In genomic region chr16:76865731-76866464, GRCm38 (mm10) we compare ENCODE assay signal across 8 mouse cellular contexts.
DNase-seq lines count a peak whose midpoint lies in the region; ATAC-seq and TF ChIP-seq lines count a peak whose summit lies in the region.

No protein-coding gene starts in this region.

- H3K9ac ChIP-seq in heart, embryonic 15.5 days = no peak overlapping the region
- no peak overlapping the region for H3K9ac ChIP-seq in kidney, postnatal 0 days (ENCODE audit: low read depth, low read length)
- H3K9ac ChIP-seq in liver, postnatal 0 days (replicated peaks) = no peak overlapping the region

- no peak for ATAC-seq in heart, embryonic 15.5 days (replicated peaks; ENCODE audit: insufficient number of reproducible peaks, insufficient read depth, low FRiP score, low read depth)
- ATAC-seq in kidney, postnatal 0 days (replicated peaks; ENCODE audit: low FRiP score, low read depth) = peak; percentile 78
- ATAC-seq in liver, postnatal 0 days = no peak

- no peaks in the 10 kb centered on the region for H3K27me3 ChIP-seq in heart, embryonic 15.5 days
- H3K27me3 ChIP-seq in kidney, postnatal 0 days (ENCODE audit: insufficient read depth, low read length) = no peaks in the 10 kb centered on the region
- no peaks in the 10 kb centered on the region for H3K27me3 ChIP-seq in liver, postnatal 0 days (ENCODE audit: insufficient read depth, low read length)

- H3K9me3 ChIP-seq in heart, embryonic 15.5 days (replicated peaks) = no peaks in the 10 kb centered on the region
- H3K9me3 ChIP-seq in kidney, postnatal 0 days (replicated peaks; ENCODE audit: low read length) = no peaks in the 10 kb centered on the region
- no peaks in the 10 kb centered on the region for H3K9me3 ChIP-seq in liver, postnatal 0 days (ENCODE audit: low read length)

- no peak overlapping the region for H3K27ac ChIP-seq in heart, embryonic 15.5 days
- H3K27ac ChIP-seq in kidney, postnatal 0 days = no peak overlapping the region
- H3K27ac ChIP-seq in liver, postnatal 0 days (ENCODE audit: low read depth) = no peak overlapping the region

- no peaks in the 10 kb centered on the region for H3K4me1 ChIP-seq in heart, embryonic 15.5 days (replicated peaks)
- no peaks in the 10 kb centered on the region for H3K4me1 ChIP-seq in kidney, postnatal 0 days (replicated peaks; ENCODE audit: insufficient read depth, low read length)
- no peaks in the 10 kb centered on the region for H3K4me1 ChIP-seq in liver, postnatal 0 days (ENCODE audit: insufficient read depth)

- TF ChIP-seq CTCF in kidney, postnatal 0 days (IDR thresholded peaks at IDR 0.05; ENCODE audit: low read depth) = peak; percentile 78
- TF ChIP-seq CTCF in liver, postnatal 0 days (IDR thresholded peaks at IDR 0.05; ENCODE audit: low read depth) = peak; percentile 44

- no peaks in the 10 kb centered on the region for H3K36me3 ChIP-seq in heart, embryonic 15.5 days
- H3K36me3 ChIP-seq in kidney, postnatal 0 days (ENCODE audit: insufficient read depth, low read length) = no peaks in the 10 kb centered on the region
- H3K36me3 ChIP-seq in liver, postnatal 0 days (replicated peaks; ENCODE audit: insufficient read depth, low read length) = no peaks in the 10 kb centered on the region

- WGBS in heart, embryonic 15.5 days = 30% methylated on average over 8 of the region's 12 CpGs
- WGBS in kidney, postnatal 0 days = 15% methylated on average over 9 of the region's 12 CpGs
- WGBS in liver, postnatal 0 days (ENCODE audit: insufficient replicate concordance) = 24% methylated on average over 9 of the region's 12 CpGs

- peak; percentile 36 for DNase-seq in CD4-positive helper T cell, adult 2 months (ENCODE audit: low read depth, low spot score)
- peak; percentile 88 for DNase-seq in brain, adult 2 months (ENCODE audit: low read depth, low spot score)
- peak; percentile 7 for DNase-seq in fibroblast of lung, adult 2 months (ENCODE audit: low read depth)
- peak; percentile 91 for DNase-seq in kidney, postnatal 0 days (ENCODE audit: low spot score)
- no peak for DNase-seq in liver, postnatal 0 days
- peak; percentile 25 for DNase-seq in ovary, postnatal 14 days (ENCODE audit: low spot score)
- no peak for DNase-seq in MN1 (ENCODE audit: low spot score)

- H3K4me2 ChIP-seq in heart, embryonic 15.5 days = peak overlapping the region; percentile 55
- H3K4me2 ChIP-seq in kidney, postnatal 0 days (ENCODE audit: low read length) = peak overlapping the region; percentile 43
- 0 out of 2 replicates have a peak overlapping the region, but pooled peaks have one; percentile 9 for H3K4me2 ChIP-seq in liver, postnatal 0 days (ENCODE audit: low read depth, low read length)

- TF ChIP-seq EP300 in liver, postnatal 0 days (IDR thresholded peaks at IDR 0.05; ENCODE audit: low read depth) = no peak

- peak overlapping the region; percentile 25 for H3K4me3 ChIP-seq in heart, embryonic 15.5 days
- no peak overlapping the region for H3K4me3 ChIP-seq in kidney, postnatal 0 days (replicated peaks; ENCODE audit: low read depth, low read length)
- H3K4me3 ChIP-seq in liver, postnatal 0 days (ENCODE audit: low read depth, low read length) = no peak overlapping the region

Comparison
In these comparisons a context has a peak if more than half of its experiments do, and no peak if none do; other contexts are left out.
1. DNase-seq: peak in CD4-positive helper T cell, adult 2 months (single experiment), brain, adult 2 months (single experiment), fibroblast of lung, adult 2 months (single experiment), kidney, postnatal 0 days (single experiment) and ovary, postnatal 14 days (single experiment); none in liver, postnatal 0 days (single experiment) and MN1 (single experiment).
2. Peak in every context shown above with its lines, with median percentiles within 50 percentile points of each other: H3K4me2 ChIP-seq.